Mouse (Mus musculus) liver, embryonic 11.5 days (tissue): ENCODE results near the gene Top3a. TPM values are rescaled to one million over a fixed set of nuclear protein-coding genes. Genes with fewer than 3 reads are reported as not detected.
A peak's percentile ranks its signal among the peaks of the same experiment; 100 is the strongest.

Source experiments
- ATAC-seq: fragments of 200-750 bp; cut with Nextera tagmentation; replicated peaks from 2 replicates; pipeline ENCODE4 v1.8.0; 2017; ENCODE audit warnings: moderate number of reproducible peaks, mild to moderate bottlenecking, moderate TSS enrichment, moderate library complexity; ENCODE audit not compliant: low FRiP score
- DNase-seq: peaks from one replicate; pipeline ENCODE4 v3.0.0-alpha.2; 2017; ENCODE audit warnings: low spot score
- H3K27ac ChIP-seq: fragments of 300-500 bp; sonication (generic); 2 replicates; pipeline ENCODE4 v1.5.1; 2014; ENCODE audit warnings: mild to moderate bottlenecking, low read depth, low read length, control low read depth
- H3K27me3 ChIP-seq: fragments of 300-500 bp; sonication (generic); replicated peaks from 2 replicates; pipeline ENCODE4 v1.6.1; 2014; ENCODE audit warnings: low read length, mixed read lengths; ENCODE audit not compliant: control insufficient read depth, insufficient read depth
- H3K36me3 ChIP-seq: fragments of 300-500 bp; sonication (generic); 2 replicates; pipeline ENCODE4 v1.6.1; 2014; ENCODE audit warnings: mild to moderate bottlenecking, low read length, moderate library complexity, mixed read lengths; ENCODE audit not compliant: control insufficient read depth, insufficient read depth
- H3K4me1 ChIP-seq: fragments of 300-500 bp; sonication (generic); replicated peaks from 2 replicates; pipeline ENCODE4 v1.6.1; 2014; ENCODE audit warnings: low read length, mixed read lengths; ENCODE audit not compliant: control insufficient read depth, insufficient read depth
- H3K4me2 ChIP-seq: fragments of 300-500 bp; sonication (generic); 2 replicates; pipeline ENCODE4 v1.6.1; 2014; ENCODE audit warnings: mild to moderate bottlenecking, control low read depth, moderate library complexity
- H3K4me3 ChIP-seq: fragments of 300-500 bp; sonication (generic); 2 replicates; pipeline ENCODE4 v1.5.1; 2014; ENCODE audit warnings: low read depth, low read length, control low read depth
- H3K9ac ChIP-seq: fragments of 300-500 bp; sonication (generic); 2 replicates; pipeline ENCODE4 v1.6.1; 2014; ENCODE audit warnings: low read depth, low read length, control low read depth
- H3K9me3 ChIP-seq: fragments of 300-500 bp; sonication (generic); 2 replicates; pipeline ENCODE4 v1.6.1; 2016; ENCODE audit warnings: low read length, inconsistent platforms, mixed read lengths; ENCODE audit not compliant: control insufficient read depth
- WGBS: fragments of 180-500 bp; shearing (Covaris S2); extraction: QIAGEN DNeasy Blood & Tissue Kit; methylation state at CpG from one replicate; pipeline ENCODE4 v1.1.7; 2014; 5-methylcytosine and 5-hydroxymethylcytosine counted together
- polyA plus RNA-seq: library from polyadenylated mRNA; unstranded; fragments of >200 nt; fragmentation: Nextera tagmentation; extraction: Ambion mirVana; gene quantifications from 2 replicates; pipeline ENCODE4 v1.2.1, GENCODE M21; 2014

Gene Top3a
- polyA plus RNA-seq, 1 experiment from 2014 or later = 16.2 TPM

DNA sequence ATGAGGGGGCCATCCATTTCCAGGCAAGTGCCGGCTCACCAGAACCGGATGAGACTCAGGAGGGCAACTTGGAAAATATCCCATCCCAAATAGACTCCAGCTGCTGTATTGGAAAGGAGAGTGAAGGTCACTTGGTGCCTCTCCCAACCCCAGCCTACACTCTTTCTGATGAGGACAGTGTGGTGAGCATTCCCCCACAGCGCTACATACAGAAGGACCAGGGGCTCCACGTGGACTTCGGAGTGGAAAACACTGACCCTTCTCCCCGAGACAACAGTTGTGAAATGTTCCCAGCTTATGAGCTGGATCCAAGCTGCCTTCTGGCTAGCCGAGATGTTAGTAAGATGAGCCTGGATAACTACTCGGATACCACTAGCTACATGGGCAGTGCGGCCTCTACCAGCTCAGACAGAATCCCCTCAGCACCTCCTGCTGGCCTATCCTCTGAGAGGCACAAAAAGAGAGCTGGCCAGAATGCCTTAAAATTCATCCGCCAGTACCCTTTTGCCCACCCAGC is 2.6 kb upstream of the Top3a start:
- peaks cover 41% of the 10 kb centered on the region for H3K36me3 ChIP-seq
- no peak for DNase-seq
- no peaks in the 10 kb centered on the region for H3K27me3 ChIP-seq
- 91% methylated on average over 10 of the region's 10 CpGs for WGBS
- ATAC-seq = no peak
- no peak overlapping the region for H3K27ac ChIP-seq
- peak overlapping the region; percentile 96 for H3K4me2 ChIP-seq
- no peaks in the 10 kb centered on the region for H3K9me3 ChIP-seq
- peaks cover 53% of the 10 kb centered on the region for H3K4me1 ChIP-seq
- H3K9ac ChIP-seq = 0 out of 2 replicates have a peak overlapping the region, but pooled peaks have one; percentile 4
- H3K4me3 ChIP-seq = peak overlapping the region; percentile 38

DNA sequence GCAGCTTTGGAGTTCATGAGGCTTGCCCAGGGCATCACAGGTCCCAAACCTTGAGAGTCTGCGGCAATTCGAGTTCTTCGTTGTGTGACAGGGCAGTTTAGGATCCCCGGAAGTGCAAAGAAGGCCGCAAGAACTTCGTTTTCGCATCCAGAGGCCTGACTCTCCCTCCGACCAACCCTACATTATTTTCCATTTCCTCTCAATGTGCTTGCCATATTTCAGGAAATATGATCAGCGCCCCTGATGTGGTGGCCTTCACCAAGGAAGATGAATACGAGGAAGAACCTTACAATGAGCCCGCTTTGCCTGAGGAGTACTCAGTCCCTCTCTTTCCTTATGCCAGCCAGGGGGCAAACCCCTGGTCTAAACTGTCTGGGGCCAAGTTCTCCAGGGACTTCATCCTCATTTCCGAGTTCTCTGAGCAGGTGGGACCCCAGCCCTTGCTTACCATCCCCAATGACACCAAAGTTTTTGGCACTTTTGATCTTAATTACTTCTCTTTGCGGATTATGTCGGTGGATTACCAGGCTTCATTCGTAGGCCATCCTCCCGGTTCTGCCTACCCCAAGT is 721 bp upstream of the Top3a start:
- Histone ChIP-seq H3K27me3 (no peaks in the 10 kb centered on the region), H3K4me3 (peak overlapping the region; percentile 81), H3K36me3 (peaks cover 27% of the 10 kb centered on the region), H3K9ac (peak overlapping the region; percentile 94), H3K27ac (peak overlapping the region; percentile 92; the same call in 1 of the 2 replicates), H3K4me2 (peak overlapping the region; percentile 96), H3K4me1 (peaks cover 58% of the 10 kb centered on the region), H3K9me3 (no peaks in the 10 kb centered on the region)
- 24% methylated on average over 16 of the region's 16 CpGs for WGBS
- ATAC-seq (no peak), DNase-seq (no peak)

DNA sequence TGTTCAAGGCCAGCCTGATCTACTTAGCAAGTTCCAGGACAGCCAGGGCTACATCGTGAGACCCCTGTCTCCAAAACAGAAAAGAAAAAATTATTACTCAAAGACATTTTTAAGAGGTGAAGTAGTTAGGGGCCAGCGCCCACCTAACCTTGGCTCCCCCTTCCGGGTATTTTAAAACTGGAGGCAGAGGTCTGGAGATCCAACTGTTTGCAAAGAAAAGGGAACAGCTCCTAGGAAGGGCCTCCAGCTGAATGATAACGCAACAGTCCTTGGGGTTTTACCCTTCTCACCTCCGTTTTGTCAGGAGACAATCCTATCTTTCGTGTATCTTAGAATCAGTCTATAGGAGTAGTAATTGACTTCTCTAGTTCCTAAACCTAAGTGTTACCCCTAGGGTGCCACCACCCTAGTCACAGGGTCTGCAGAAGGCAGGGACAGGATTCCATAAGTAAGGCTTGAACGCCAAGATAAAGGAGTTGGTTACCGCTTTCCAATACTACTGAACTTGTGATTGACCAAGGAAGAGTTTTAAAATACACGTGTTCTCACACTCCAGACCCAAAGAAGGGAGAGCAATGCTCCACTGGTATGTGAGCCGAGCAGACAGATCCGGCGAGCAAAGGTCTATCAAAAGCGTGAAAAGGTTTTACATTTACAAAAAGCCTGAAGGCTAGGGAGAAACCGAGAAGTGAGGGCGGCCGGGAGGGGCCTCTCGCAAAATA is 897 bp downstream of the Top3a start:
- H3K9ac ChIP-seq = peak overlapping the region; percentile 94
- peak overlapping the region; percentile 92; the same call in 1 of the 2 replicates for H3K27ac ChIP-seq
- no peaks in the 10 kb centered on the region for H3K27me3 ChIP-seq
- peak overlapping the region; percentile 81 for H3K4me3 ChIP-seq
- peak overlapping the region; percentile 96 for H3K4me2 ChIP-seq
- peaks cover 21% of the 10 kb centered on the region; the same call in 1 of the 2 replicates for H3K36me3 ChIP-seq
- WGBS = 4% methylated on average over 17 of the region's 17 CpGs
- DNase-seq = no peak
- ATAC-seq = no peak
- peaks cover 48% of the 10 kb centered on the region for H3K4me1 ChIP-seq
- H3K9me3 ChIP-seq = no peaks in the 10 kb centered on the region

GRCm38 (mm10) chr11:60775578-60775977 is 1.6 kb downstream of the Top3a start:
- Histone ChIP-seq H3K4me3 (peak overlapping the region; percentile 81), H3K4me1 (peaks cover 41% of the 10 kb centered on the region), H3K9me3 (no peaks in the 10 kb centered on the region), H3K36me3 (peaks cover 21% of the 10 kb centered on the region; the same call in 1 of the 2 replicates), H3K27me3 (no peaks in the 10 kb centered on the region), H3K27ac (no peak overlapping the region), H3K9ac (peak overlapping the region; percentile 94; the same call in 1 of the 2 replicates), H3K4me2 (peak overlapping the region; percentile 96)
- ATAC-seq (no peak), DNase-seq (no peak)
- WGBS = 38% methylated on average over 6 of the region's 6 CpGs

GRCm38 (mm10) chr11:60774841-60775240 is 2.3 kb downstream of the Top3a start:
- no peaks in the 10 kb centered on the region for H3K27me3 ChIP-seq
- H3K4me1 ChIP-seq = peaks cover 33% of the 10 kb centered on the region
- 30% methylated on average over 1 of the region's 1 CpGs for WGBS
- no peak overlapping the region for H3K27ac ChIP-seq
- peaks cover 15% of the 10 kb centered on the region; the same call in 1 of the 2 replicates for H3K36me3 ChIP-seq
- H3K4me2 ChIP-seq = peak overlapping the region; percentile 96
- DNase-seq = no peak
- no peak overlapping the region for H3K4me3 ChIP-seq
- no peak for ATAC-seq
- no peaks in the 10 kb centered on the region for H3K9me3 ChIP-seq
- no peak overlapping the region for H3K9ac ChIP-seq

DNA sequence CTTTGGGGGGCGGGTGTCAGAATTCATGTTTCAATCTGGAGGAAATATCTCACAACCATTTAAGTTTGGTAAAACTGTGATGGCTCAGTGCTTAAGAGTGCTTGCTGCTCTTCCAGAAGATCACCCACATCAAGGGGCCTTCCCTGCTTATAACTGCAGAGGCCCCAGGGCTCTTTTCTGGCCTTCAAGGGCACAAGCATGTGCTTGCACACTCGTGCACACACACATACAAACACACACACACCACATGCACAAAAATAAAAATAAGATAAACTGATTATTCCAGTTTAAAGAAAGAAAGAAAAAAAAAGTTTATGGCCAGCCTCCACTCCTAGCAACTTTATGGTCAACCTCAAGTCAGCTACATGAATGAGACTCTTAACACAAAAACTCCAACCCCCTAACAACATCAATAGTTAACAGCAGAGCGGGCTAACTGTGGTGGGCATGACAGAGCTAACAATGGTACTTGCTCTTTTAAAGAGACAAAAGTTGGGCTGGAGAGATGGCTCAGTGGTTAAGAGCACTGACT is 2.9 kb downstream of the Top3a start:
- H3K4me2 ChIP-seq = peak overlapping the region; percentile 96; the same call in 1 of the 2 replicates
- ATAC-seq = no peak
- 84% methylated on average over 3 of the region's 3 CpGs for WGBS

DNA sequence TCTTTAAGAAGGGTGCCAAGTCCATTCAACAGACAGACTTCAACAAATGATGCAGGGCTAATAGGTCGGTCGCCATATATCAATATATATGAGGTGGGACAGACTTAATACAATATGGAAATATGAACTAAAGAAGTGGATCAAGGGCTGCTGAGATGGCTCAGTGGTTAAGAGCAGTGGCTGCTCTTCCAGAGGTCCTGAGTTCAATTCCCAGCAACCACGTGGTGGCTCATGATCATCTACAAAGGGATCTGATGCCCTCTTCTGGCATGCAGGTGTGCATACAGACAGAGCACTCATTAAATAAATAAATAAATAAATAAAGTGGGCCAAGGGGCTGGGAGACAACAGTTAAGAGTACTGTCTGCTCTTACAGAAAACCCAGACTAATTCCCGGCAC is 5.0 kb downstream of the Top3a start:
- Histone ChIP-seq H3K4me3 (no peak overlapping the region), H3K4me1 (peaks cover 16% of the 10 kb centered on the region), H3K36me3 (no peaks in the 10 kb centered on the region), H3K9me3 (no peaks in the 10 kb centered on the region), H3K4me2 (no peak overlapping the region), H3K27me3 (no peaks in the 10 kb centered on the region), H3K9ac (no peak overlapping the region), H3K27ac (no peak overlapping the region)
- ATAC-seq (no peak), DNase-seq (no peak)
- WGBS = 82% methylated on average over 4 of the region's 4 CpGs

More for the DNA sequence above, 2.9 kb downstream of the Top3a start:
- H3K27me3 ChIP-seq = no peaks in the 10 kb centered on the region
- no peak overlapping the region for H3K4me3 ChIP-seq
- H3K36me3 ChIP-seq = peaks cover 9% of the 10 kb centered on the region; the same call in 1 of the 2 replicates
- no peak overlapping the region for H3K9ac ChIP-seq
- DNase-seq = no peak
- no peak overlapping the region for H3K27ac ChIP-seq
- no peaks in the 10 kb centered on the region for H3K9me3 ChIP-seq
- peaks cover 27% of the 10 kb centered on the region for H3K4me1 ChIP-seq

- ATAC-seq = no peak
- Histone ChIP-seq H3K4me2 (no peak overlapping the region), H3K36me3 (0 out of 2 replicates have a peak, but pooled peaks cover 2% of the 10 kb centered on the region), H3K4me3 (no peak overlapping the region), H3K27me3 (no peaks in the 10 kb centered on the region), H3K9me3 (no peaks in the 10 kb centered on the region), H3K4me1 (peaks cover 13% of the 10 kb centered on the region), H3K9ac (no peak overlapping the region), H3K27ac (no peak overlapping the region)
- DNase-seq = no peak
- WGBS = 84% methylated on average over 3 of the region's 3 CpGs
These were observed 6.4 kb downstream of the Top3a start for GRCm38 (mm10) chr11:60770776-60771175.
